Mouse (Mus musculus): ENCODE data around the gene Arhgef15. TPM values are rescaled to one million over a fixed set of nuclear protein-coding genes. Genes with fewer than 3 reads are reported as not detected.
A peak's percentile ranks its signal among the peaks of the same experiment; 100 is the strongest.

Arhgef15 gene
- total and polyA plus RNA-seq, 2 experiments from 2014 or later, result 21.2 to 25.7 TPM

- no peaks in the 10 kb centered on the region for H3K27me3 ChIP-seq (ENCODE audit: insufficient read depth, low read length)
- H3K4me2 ChIP-seq (ENCODE audit: low read depth, low read length), result no peak overlapping the region
- no peak for TF ChIP-seq CTCF (IDR thresholded peaks at IDR 0.05; ENCODE audit: low read depth)
- peaks cover 13% of the 10 kb centered on the region; the same call in 1 of the 2 replicates for H3K36me3 ChIP-seq (ENCODE audit: insufficient read depth, low read length)
- 81% methylated on average over 8 of the region's 8 CpGs for WGBS
- H3K9me3 ChIP-seq (ENCODE audit: low read length), result no peaks in the 10 kb centered on the region
- no peak overlapping the region for H3K4me3 ChIP-seq (ENCODE audit: low read length)
- no peak for DNase-seq (ENCODE audit: low spot score)
- ATAC-seq, result no peak
- H3K4me1 ChIP-seq (ENCODE audit: insufficient read depth, low read length), result no peaks in the 10 kb centered on the region
- H3K9ac ChIP-seq (replicated peaks; ENCODE audit: low read length), result no peak overlapping the region
- H3K27ac ChIP-seq, result no peak overlapping the region
Observed at GRCm38 (mm10) chr11:68899815-68900214, 57.5 kb downstream of the Arhgef15 start.

GRCm38 (mm10) chr11:68898790-68899189, 58.5 kb downstream of the Arhgef15 start:
- Histone ChIP-seq H3K9me3 (ENCODE audit: low read length) (no peaks in the 10 kb centered on the region), H3K9ac (replicated peaks; ENCODE audit: low read length) (no peak overlapping the region), H3K4me2 (ENCODE audit: low read depth, low read length) (no peak overlapping the region), H3K4me3 (ENCODE audit: low read length) (no peak overlapping the region), H3K4me1 (ENCODE audit: insufficient read depth, low read length) (no peaks in the 10 kb centered on the region), H3K27me3 (ENCODE audit: insufficient read depth, low read length) (no peaks in the 10 kb centered on the region), H3K27ac (no peak overlapping the region), H3K36me3 (ENCODE audit: insufficient read depth, low read length) (peaks cover 9% of the 10 kb centered on the region; the same call in 1 of the 2 replicates)
- WGBS, result 91% methylated on average over 6 of the region's 6 CpGs
- no peak for TF ChIP-seq CTCF (IDR thresholded peaks at IDR 0.05; ENCODE audit: low read depth)
- DNase-seq (ENCODE audit: low spot score) (no peak), ATAC-seq (no peak)

- Histone ChIP-seq H3K9me3 (ENCODE audit: low read length) (no peaks in the 10 kb centered on the region), H3K36me3 (ENCODE audit: insufficient read depth, low read length) (no peaks in the 10 kb centered on the region), H3K4me1 (ENCODE audit: insufficient read depth, low read length) (no peaks in the 10 kb centered on the region), H3K4me3 (ENCODE audit: low read length) (no peak overlapping the region), H3K4me2 (ENCODE audit: low read depth, low read length) (no peak overlapping the region), H3K27me3 (ENCODE audit: insufficient read depth, low read length) (no peaks in the 10 kb centered on the region), H3K9ac (replicated peaks; ENCODE audit: low read length) (no peak overlapping the region), H3K27ac (no peak overlapping the region)
- ATAC-seq (no peak), DNase-seq (ENCODE audit: low spot score) (no peak)
- WGBS, result 81% methylated on average over 6 of the region's 6 CpGs
- no peak for TF ChIP-seq CTCF (IDR thresholded peaks at IDR 0.05; ENCODE audit: low read depth)
Observed at GRCm38 (mm10) chr11:68897838-68898237, 59.4 kb downstream of the Arhgef15 start.

GRCm38 (mm10) chr11:68897120-68897519, 60.2 kb downstream of the Arhgef15 start:
- 42% methylated on average over 4 of the region's 4 CpGs for WGBS

GRCm38 (mm10) chr11:68896247-68896646, 61.0 kb downstream of the Arhgef15 start:
- Histone ChIP-seq H3K4me1 (ENCODE audit: insufficient read depth, low read length) (no peaks in the 10 kb centered on the region), H3K9ac (replicated peaks; ENCODE audit: low read length) (no peak overlapping the region), H3K9me3 (ENCODE audit: low read length) (no peaks in the 10 kb centered on the region), H3K4me2 (ENCODE audit: low read depth, low read length) (no peak overlapping the region), H3K27ac (no peak overlapping the region), H3K4me3 (ENCODE audit: low read length) (no peak overlapping the region), H3K27me3 (ENCODE audit: insufficient read depth, low read length) (no peaks in the 10 kb centered on the region), H3K36me3 (ENCODE audit: insufficient read depth, low read length) (no peaks in the 10 kb centered on the region)
- DNase-seq (ENCODE audit: low spot score), result no peak
- WGBS, result 92% methylated on average over 5 of the region's 5 CpGs
- TF ChIP-seq CTCF (IDR thresholded peaks at IDR 0.05; ENCODE audit: low read depth), result no peak
- no peak for ATAC-seq

More at GRCm38 (mm10) chr11:68897120-68897519, 60.2 kb downstream of the Arhgef15 start:
- no peak overlapping the region for H3K4me3 ChIP-seq (ENCODE audit: low read length)
- no peak overlapping the region for H3K9ac ChIP-seq (replicated peaks; ENCODE audit: low read length)
- no peaks in the 10 kb centered on the region for H3K4me1 ChIP-seq (ENCODE audit: insufficient read depth, low read length)
- no peaks in the 10 kb centered on the region for H3K36me3 ChIP-seq (ENCODE audit: insufficient read depth, low read length)
- no peaks in the 10 kb centered on the region for H3K27me3 ChIP-seq (ENCODE audit: insufficient read depth, low read length)
- DNase-seq (ENCODE audit: low spot score), result peak; percentile 51
- ATAC-seq, result no peak
- no peak overlapping the region for H3K4me2 ChIP-seq (ENCODE audit: low read depth, low read length)
- peak; percentile 79 for TF ChIP-seq CTCF (IDR thresholded peaks at IDR 0.05; ENCODE audit: low read depth)
- no peak overlapping the region for H3K27ac ChIP-seq
- H3K9me3 ChIP-seq (ENCODE audit: low read length), result no peaks in the 10 kb centered on the region

- TF ChIP-seq CTCF (IDR thresholded peaks at IDR 0.05; ENCODE audit: low read depth), result no peak
- Histone ChIP-seq H3K4me3 (ENCODE audit: low read length) (no peak overlapping the region), H3K4me2 (ENCODE audit: low read depth, low read length) (no peak overlapping the region), H3K9me3 (ENCODE audit: low read length) (no peaks in the 10 kb centered on the region), H3K9ac (replicated peaks; ENCODE audit: low read length) (no peak overlapping the region), H3K36me3 (ENCODE audit: insufficient read depth, low read length) (no peaks in the 10 kb centered on the region), H3K4me1 (ENCODE audit: insufficient read depth, low read length) (no peaks in the 10 kb centered on the region), H3K27me3 (ENCODE audit: insufficient read depth, low read length) (no peaks in the 10 kb centered on the region), H3K27ac (no peak overlapping the region)
- ATAC-seq, result no peak
- DNase-seq (ENCODE audit: low spot score), result no peak
- 78% methylated on average over 12 of the region's 12 CpGs for WGBS
Observed at GRCm38 (mm10) chr11:68893911-68894464, 63.3 kb downstream of the Arhgef15 start.

Small RNA genes within 50 kb of the gene (microRNA-seq; reads per million reads assigned to microRNA genes)
- 4.3 to 5.1 reads per million in 2 experiments for gene Mir3062

Other genes starting within 250 kb of the Arhgef15 start
- gene Ndel1, start 85.6 kb downstream of the Arhgef15 start, total RNA-seq (2014; rRNA removed), result 90.6 and 96.2 TPM in 2 replicates
- gene Ndel1, start 85.6 kb downstream of the Arhgef15 start, polyA plus RNA-seq (2015; fragmentation: Nextera tagmentation; extraction: Ambion mirVana), result 101 and 105 TPM in 2 replicates
- gene Rnf222, start 68.9 kb downstream of the Arhgef15 start, total RNA-seq (2014; rRNA removed), result 0.16 TPM in 1 of 2 replicates, not detected in the other
- not detected in 2 replicates for gene Rnf222, start 68.9 kb downstream of the Arhgef15 start, polyA plus RNA-seq (2015; fragmentation: Nextera tagmentation; extraction: Ambion mirVana)
- gene Rpl26, start 55.9 kb downstream of the Arhgef15 start, total RNA-seq (2014; rRNA removed), result 1,103 and 1,196 TPM in 2 replicates
- 608 and 621 TPM in 2 replicates for gene Rpl26, start 55.9 kb downstream of the Arhgef15 start, polyA plus RNA-seq (2015; fragmentation: Nextera tagmentation; extraction: Ambion mirVana)
- gene Odf4, start 30.4 kb downstream of the Arhgef15 start, total RNA-seq (2014; rRNA removed), result 1.3 TPM in 1 of 2 replicates, not detected in the other
- 0.58 and 0.88 TPM in 2 replicates for gene Odf4, start 30.4 kb downstream of the Arhgef15 start, polyA plus RNA-seq (2015; fragmentation: Nextera tagmentation; extraction: Ambion mirVana)
- gene Slc25a35, start 10.7 kb upstream of the Arhgef15 start, total RNA-seq (2014; rRNA removed), result 1.6 and 2.0 TPM in 2 replicates
- 2.3 TPM in 2 replicates for gene Slc25a35, start 10.7 kb upstream of the Arhgef15 start, polyA plus RNA-seq (2015; fragmentation: Nextera tagmentation; extraction: Ambion mirVana)
- 40.4 and 51.6 TPM in 2 replicates for gene Rangrf, start 17.7 kb upstream of the Arhgef15 start, total RNA-seq (2014; rRNA removed)
- gene Rangrf, start 17.7 kb upstream of the Arhgef15 start, polyA plus RNA-seq (2015; fragmentation: Nextera tagmentation; extraction: Ambion mirVana), result 31.2 and 34.6 TPM in 2 replicates
- gene Pfas, start 51.0 kb upstream of the Arhgef15 start, total RNA-seq (2014; rRNA removed), result 31.3 and 35.2 TPM in 2 replicates
- 14.7 and 17.8 TPM in 2 replicates for gene Pfas, start 51.0 kb upstream of the Arhgef15 start, polyA plus RNA-seq (2015; fragmentation: Nextera tagmentation; extraction: Ambion mirVana)
- gene Ctc1, start 58.4 kb upstream of the Arhgef15 start, total RNA-seq (2014; rRNA removed), result 84.8 and 85.7 TPM in 2 replicates
- 42.8 and 45.7 TPM in 2 replicates for gene Ctc1, start 58.4 kb upstream of the Arhgef15 start, polyA plus RNA-seq (2015; fragmentation: Nextera tagmentation; extraction: Ambion mirVana)
- 15.9 and 21.6 TPM in 2 replicates for gene Aurkb, start 88.2 kb upstream of the Arhgef15 start, total RNA-seq (2014; rRNA removed)
- gene Aurkb, start 88.2 kb upstream of the Arhgef15 start, polyA plus RNA-seq (2015; fragmentation: Nextera tagmentation; extraction: Ambion mirVana), result 24.8 and 26.3 TPM in 2 replicates
- gene Borcs6, start 102.2 kb upstream of the Arhgef15 start, total RNA-seq (2014; rRNA removed), result 25.4 and 40.8 TPM in 2 replicates
- gene Borcs6, start 102.2 kb upstream of the Arhgef15 start, polyA plus RNA-seq (2015; fragmentation: Nextera tagmentation; extraction: Ambion mirVana), result 21.3 and 21.9 TPM in 2 replicates
- gene Tmem107, start 113.3 kb upstream of the Arhgef15 start, total RNA-seq (2014; rRNA removed), result 68.9 and 135 TPM in 2 replicates
- 28.6 and 34.1 TPM in 2 replicates for gene Tmem107, start 113.3 kb upstream of the Arhgef15 start, polyA plus RNA-seq (2015; fragmentation: Nextera tagmentation; extraction: Ambion mirVana)
- 146 and 148 TPM in 2 replicates for gene Vamp2, start 131.0 kb upstream of the Arhgef15 start, total RNA-seq (2014; rRNA removed)
- 417 and 489 TPM in 2 replicates for gene Vamp2, start 131.0 kb upstream of the Arhgef15 start, polyA plus RNA-seq (2015; fragmentation: Nextera tagmentation; extraction: Ambion mirVana)
- gene Per1, start 137.7 kb upstream of the Arhgef15 start, total RNA-seq (2014; rRNA removed), result 24.4 and 27.1 TPM in 2 replicates
- 11.9 and 15.9 TPM in 2 replicates for gene Per1, start 137.7 kb upstream of the Arhgef15 start, polyA plus RNA-seq (2015; fragmentation: Nextera tagmentation; extraction: Ambion mirVana)
- gene Hes7, start 162.9 kb upstream of the Arhgef15 start, total RNA-seq (2014; rRNA removed), result 1.4 and 2.5 TPM in 2 replicates
- 1.3 and 1.9 TPM in 2 replicates for gene Hes7, start 162.9 kb upstream of the Arhgef15 start, polyA plus RNA-seq (2015; fragmentation: Nextera tagmentation; extraction: Ambion mirVana)
- 1.2 and 1.4 TPM in 2 replicates for gene 9130213A22Rik, start 165.1 kb upstream of the Arhgef15 start, total RNA-seq (2014; rRNA removed)
- 1.0 and 1.2 TPM in 2 replicates for gene 9130213A22Rik, start 165.1 kb upstream of the Arhgef15 start, polyA plus RNA-seq (2015; fragmentation: Nextera tagmentation; extraction: Ambion mirVana)
- gene Aloxe3, start 168.4 kb upstream of the Arhgef15 start, total RNA-seq (2014; rRNA removed), result 12.5 and 14.2 TPM in 2 replicates
- gene Aloxe3, start 168.4 kb upstream of the Arhgef15 start, polyA plus RNA-seq (2015; fragmentation: Nextera tagmentation; extraction: Ambion mirVana), result 13.0 and 13.5 TPM in 2 replicates
- gene Alox12b, start 199.5 kb upstream of the Arhgef15 start, total RNA-seq (2014; rRNA removed), result 1.7 and 2.0 TPM in 2 replicates
- 1.1 and 1.2 TPM in 2 replicates for gene Alox12b, start 199.5 kb upstream of the Arhgef15 start, polyA plus RNA-seq (2015; fragmentation: Nextera tagmentation; extraction: Ambion mirVana)
- 3.1 and 5.8 TPM in 2 replicates for gene Alox8, start 240.4 kb upstream of the Arhgef15 start, total RNA-seq (2014; rRNA removed)
- gene Alox8, start 240.4 kb upstream of the Arhgef15 start, polyA plus RNA-seq (2015; fragmentation: Nextera tagmentation; extraction: Ambion mirVana), result 1.2 and 1.5 TPM in 2 replicates

All from hindbrain, postnatal 0 days (tissue).